ENCODE assay signal across 25 mouse cellular contexts in genomic region chr10:120561821-120562220, GRCm38 (mm10).
A peak's percentile ranks its signal among the peaks of the same experiment; 100 is the strongest.
DNase-seq lines count a peak whose midpoint lies in the region; ATAC-seq lines count a peak whose summit lies in the region.
"Had no signal": no experiment of that assay in that cellular context is flagged by ENCODE, and none has a peak within 500 bp of the region (broad histone marks: within the 10 kb centered on the region; RNA-seq: fewer than 3 reads in every experiment).

No protein-coding gene starts in this region.

- H3K4me1 ChIP-seq in kidney, embryonic 15.5 days: peaks cover 26% of the 10 kb centered on the region
- peaks cover 7% of the 10 kb centered on the region for H3K4me1 ChIP-seq in forebrain, embryonic 16.5 days (replicated peaks; ENCODE audit: control insufficient read depth, insufficient read depth, low read length)

- H3K27me3 ChIP-seq in kidney, embryonic 15.5 days: no peaks in the 10 kb centered on the region
- no peaks in the 10 kb centered on the region for H3K27me3 ChIP-seq in forebrain, embryonic 16.5 days (replicated peaks; ENCODE audit: control insufficient read depth, insufficient read depth, low read length)
- H3K27me3 ChIP-seq: embryonic facial prominence, embryonic 13.5 days; forebrain, embryonic 15.5 days had no signal

- no peaks in the 10 kb centered on the region for H3K36me3 ChIP-seq in kidney, embryonic 15.5 days
- no peaks in the 10 kb centered on the region for H3K36me3 ChIP-seq in forebrain, embryonic 16.5 days (ENCODE audit: control insufficient read depth, insufficient read depth)
- H3K36me3 ChIP-seq: embryonic facial prominence, embryonic 10.5 days; embryonic facial prominence, embryonic 13.5 days; forebrain, embryonic 12.5 days; forebrain, embryonic 15.5 days; hindbrain, embryonic 10.5 days; hindbrain, embryonic 13.5 days had no signal

- peak; percentile 15 for DNase-seq in kidney, adult 18-20 months
- DNase-seq in kidney, adult 9 months: peak; percentile 74
- DNase-seq in kidney, postnatal 10 days: no peak
- peak; percentile 39 to 44 for DNase-seq in kidney, postnatal 25 days
- DNase-seq: adrenal gland, adult 2 months; adrenal gland, postnatal 14 days; cerebellum, adult 11 months; cerebellum, adult 2 months; cerebellum, adult 9-11 months; cerebellum, postnatal 36 days; embryo, embryonic 11 days; gastrocnemius, postnatal 10 days; gastrocnemius, postnatal 36 days had no signal

- no peak overlapping the region for H3K4me3 ChIP-seq in kidney, embryonic 15.5 days (replicated peaks)
- H3K4me3 ChIP-seq in forebrain, embryonic 16.5 days (replicated peaks; ENCODE audit: low read length): no peak overlapping the region
- H3K4me3 ChIP-seq: embryonic facial prominence, embryonic 10.5 days; embryonic facial prominence, embryonic 13.5 days; erythroblast, embryonic 14.5 days; forebrain, embryonic 12.5 days; forebrain, embryonic 15.5 days; hindbrain, embryonic 10.5 days; hindbrain, embryonic 13.5 days had no signal

- no peak overlapping the region for H3K9ac ChIP-seq in kidney, embryonic 15.5 days
- no peak overlapping the region for H3K9ac ChIP-seq in forebrain, embryonic 16.5 days (replicated peaks; ENCODE audit: low read depth, low read length)
- H3K9ac ChIP-seq: embryonic facial prominence, embryonic 13.5 days; forebrain, embryonic 12.5 days; forebrain, embryonic 15.5 days; hindbrain, embryonic 13.5 days had no signal

- ATAC-seq in kidney, embryonic 15.5 days (replicated peaks; ENCODE audit: low FRiP score): no peak
- no peak for ATAC-seq in forebrain, embryonic 16.5 days
- ATAC-seq: CD4-positive, CD25-positive, alpha-beta regulatory T cell, adult 4 months; forebrain, embryonic 15.5 days; hindbrain, embryonic 16.5 days had no signal

- no peaks in the 10 kb centered on the region for H3K9me3 ChIP-seq in kidney, embryonic 15.5 days (replicated peaks)
- 0 out of 2 replicates have a peak, but pooled peaks cover 2% of the 10 kb centered on the region for H3K9me3 ChIP-seq in forebrain, embryonic 16.5 days (ENCODE audit: control insufficient read depth, low read length)
- H3K9me3 ChIP-seq: embryonic facial prominence, embryonic 13.5 days; forebrain, embryonic 12.5 days; forebrain, embryonic 15.5 days; hindbrain, embryonic 13.5 days had no signal

- 95% methylated on average over 5 of the region's 5 CpGs for WGBS in kidney, embryonic 15.5 days
- 97% methylated on average over 5 of the region's 5 CpGs for WGBS in forebrain, embryonic 16.5 days

- no peak overlapping the region for H3K4me2 ChIP-seq in kidney, embryonic 15.5 days
- no peak overlapping the region for H3K4me2 ChIP-seq in forebrain, embryonic 16.5 days (ENCODE audit: low read length)
- H3K4me2 ChIP-seq: embryonic facial prominence, embryonic 13.5 days; forebrain, embryonic 12.5 days; forebrain, embryonic 15.5 days; heart, embryonic 11.5 days; hindbrain, embryonic 13.5 days had no signal

- no peak overlapping the region for H3K27ac ChIP-seq in kidney, embryonic 15.5 days
- H3K27ac ChIP-seq in forebrain, embryonic 16.5 days (ENCODE audit: low read length): no peak overlapping the region
- H3K27ac ChIP-seq: embryonic facial prominence, embryonic 10.5 days; embryonic facial prominence, embryonic 13.5 days; forebrain, embryonic 12.5 days; forebrain, embryonic 15.5 days; hindbrain, embryonic 10.5 days; hindbrain, embryonic 13.5 days had no signal
